In the genomic region with DNA sequence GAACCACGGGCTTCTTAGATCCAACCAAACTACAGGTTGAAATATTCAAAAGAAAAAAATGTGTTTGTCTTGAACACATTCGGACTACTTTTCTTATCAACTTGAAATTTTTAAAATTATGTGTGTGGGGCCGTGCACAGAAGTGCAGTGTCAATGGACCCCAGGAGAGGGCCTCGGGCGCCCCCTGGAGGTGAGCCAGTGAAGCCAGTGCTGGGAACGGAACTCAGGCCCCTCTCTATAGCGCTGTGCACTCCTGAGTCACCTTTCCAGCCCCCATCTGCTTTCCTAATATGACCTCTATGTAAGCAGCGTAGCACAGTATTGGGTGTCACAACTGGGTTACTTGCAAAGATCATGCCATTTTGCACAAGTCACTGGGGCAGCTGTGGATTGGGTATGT, we compare ENCODE assay signal across 17 mouse cellular contexts.
DNase-seq lines count a peak whose midpoint lies in the region; ATAC-seq and TF ChIP-seq lines count a peak whose summit lies in the region.
"Had no signal": no experiment of that assay in that cellular context is flagged by ENCODE, and none has a peak within 500 bp of the region (broad histone marks: within the 10 kb centered on the region; RNA-seq: fewer than 3 reads in every experiment).

No protein-coding gene starts in this region.

- no peak overlapping the region for H3K27ac ChIP-seq in gastrocnemius, adult 2 months
- no peak overlapping the region for H3K27ac ChIP-seq in lung, embryonic 14.5 days (ENCODE audit: low read depth)
- no peak overlapping the region for H3K27ac ChIP-seq in small intestine, adult 2 months (ENCODE audit: insufficient read depth, low read depth, low read length)
- H3K27ac ChIP-seq: forebrain, embryonic 15.5 days; hindbrain, embryonic 14.5 days had no signal

- H3K9me3 ChIP-seq in lung, embryonic 14.5 days (ENCODE audit: low read depth, low read length) = no peaks in the 10 kb centered on the region
- H3K9me3 ChIP-seq in G1E (replicated peaks) = no peaks in the 10 kb centered on the region
- H3K9me3 ChIP-seq: forebrain, embryonic 15.5 days had no signal

- H3K4me3 ChIP-seq in gastrocnemius, adult 2 months = no peak overlapping the region
- H3K4me3 ChIP-seq in lung, embryonic 14.5 days (ENCODE audit: low read depth, low read length) = no peak overlapping the region
- H3K4me3 ChIP-seq in G1E (ENCODE audit: low read depth, low read length) = no peak overlapping the region
- H3K4me3 ChIP-seq in small intestine, adult 2 months (ENCODE audit: low read depth, low read length) = no peak overlapping the region
- H3K4me3 ChIP-seq: erythroblast, embryonic 14.5 days; forebrain, embryonic 15.5 days had no signal

- TF ChIP-seq POLR2A in small intestine, adult 2 months (IDR thresholded peaks at IDR 0.05; ENCODE audit: low read depth, low read length) = no peak

- H3K36me3 ChIP-seq in lung, embryonic 14.5 days (ENCODE audit: insufficient read depth) = no peaks in the 10 kb centered on the region
- no peaks in the 10 kb centered on the region for H3K36me3 ChIP-seq in G1E (replicated peaks)
- H3K36me3 ChIP-seq in small intestine, adult 2 months (ENCODE audit: control insufficient read depth, insufficient read depth, low read length) = no peaks in the 10 kb centered on the region
- H3K36me3 ChIP-seq: forebrain, embryonic 15.5 days had no signal

- no peak overlapping the region for H3K4me2 ChIP-seq in lung, embryonic 14.5 days
- H3K4me2 ChIP-seq: forebrain, embryonic 15.5 days; hindbrain, embryonic 14.5 days had no signal

- no peak overlapping the region for H3K9ac ChIP-seq in lung, embryonic 14.5 days
- H3K9ac ChIP-seq: forebrain, embryonic 15.5 days; hindbrain, embryonic 14.5 days had no signal

- TF ChIP-seq CTCF in gastrocnemius, adult 2 months (IDR thresholded peaks at IDR 0.05) = peak; percentile 35; the same call in 1 of the 2 replicates
- TF ChIP-seq CTCF in lung, embryonic 14.5 days (IDR thresholded peaks at IDR 0.05; ENCODE audit: low read depth) = peak; percentile 40
- peak; percentile 16; the same call in 1 of the 2 replicates for TF ChIP-seq CTCF in G1E (IDR thresholded peaks at IDR 0.05; ENCODE audit: low read depth, low read length)
- TF ChIP-seq CTCF in small intestine, adult 2 months (IDR thresholded peaks at IDR 0.05; ENCODE audit: extremely low read depth, insufficient read length, insufficient replicate concordance, low read depth, low read length) = peak; percentile 13; the same call in 1 of the 2 replicates

- no peaks in the 10 kb centered on the region for H3K27me3 ChIP-seq in lung, embryonic 14.5 days (ENCODE audit: insufficient read depth, low read length)
- peaks cover 3% of the 10 kb centered on the region for H3K27me3 ChIP-seq in G1E (ENCODE audit: insufficient read depth, low read length)
- H3K27me3 ChIP-seq in small intestine, adult 2 months (ENCODE audit: control insufficient read depth, insufficient read depth, low read length) = no peaks in the 10 kb centered on the region; the same call in 1 of the 2 replicates
- H3K27me3 ChIP-seq: forebrain, embryonic 15.5 days had no signal

- intact Hi-C loops in gastrocnemius, adult 2 months (cut with DNase I) = no loop called here

- H3K4me1 ChIP-seq in lung, embryonic 14.5 days (ENCODE audit: insufficient read depth) = no peaks in the 10 kb centered on the region
- H3K4me1 ChIP-seq in G1E (ENCODE audit: insufficient read depth, low read depth, low read length) = no peaks in the 10 kb centered on the region
- H3K4me1 ChIP-seq in small intestine, adult 2 months (ENCODE audit: control insufficient read depth, insufficient read depth, insufficient read length, low read length) = peaks cover 7% of the 10 kb centered on the region; the same call in 1 of the 2 replicates

- WGBS in lung, embryonic 14.5 days = 48% methylated on average over 8 of the region's 8 CpGs
- WGBS in small intestine, adult 2 months = 64% methylated on average over 8 of the region's 8 CpGs

- DNase-seq in gastrocnemius, adult 2 months = no peak
- DNase-seq in gastrocnemius, adult 18-20 months (ENCODE audit: low spot score) = no peak
- no peak for DNase-seq in lung, embryonic 14.5 days
- DNase-seq in lung, adult 18-20 months = no peak
- DNase-seq in G1E (ENCODE audit: low spot score) = no peak
- DNase-seq in adrenal gland, adult 2 months = no peak
- DNase-seq: adrenal gland, postnatal 10 days; gastrocnemius, postnatal 10 days; kidney, adult 11 months; kidney, postnatal 14 days; left cerebral cortex, postnatal 4 days; midbrain, embryonic 14.5 days; right cerebral cortex, adult 18-20 months had no signal

- ATAC-seq in lung, embryonic 14.5 days (ENCODE audit: insufficient read depth) = no peak
- ATAC-seq in G1E (ENCODE audit: extremely low read depth, insufficient number of reproducible peaks, low FRiP score, poor library complexity, severe bottlenecking) = no peak
- ATAC-seq: forebrain, embryonic 15.5 days had no signal
